Mouse (Mus musculus) testis, adult 2 months (tissue): ENCODE measurements around the gene Ccdc33.

Experiments used
- CTCF ChIP-seq: fragments of 200-500 bp; IDR thresholded peaks from 2 replicates; pipeline ENCODE4 v1.5.1; 2012; ENCODE audit warnings: low read depth, mild to moderate bottlenecking, inconsistent platforms, low read length, moderate library complexity; ENCODE audit not compliant: control insufficient read depth, insufficient read depth, insufficient replicate concordance
- POLR2A ChIP-seq: fragments of 200-500 bp; IDR thresholded peaks from 2 replicates; pipeline ENCODE4 v1.6.1; 2012; ENCODE audit warnings: low read depth, mild to moderate bottlenecking, inconsistent platforms, low read length, moderate library complexity; ENCODE audit not compliant: control insufficient read depth

DNA sequence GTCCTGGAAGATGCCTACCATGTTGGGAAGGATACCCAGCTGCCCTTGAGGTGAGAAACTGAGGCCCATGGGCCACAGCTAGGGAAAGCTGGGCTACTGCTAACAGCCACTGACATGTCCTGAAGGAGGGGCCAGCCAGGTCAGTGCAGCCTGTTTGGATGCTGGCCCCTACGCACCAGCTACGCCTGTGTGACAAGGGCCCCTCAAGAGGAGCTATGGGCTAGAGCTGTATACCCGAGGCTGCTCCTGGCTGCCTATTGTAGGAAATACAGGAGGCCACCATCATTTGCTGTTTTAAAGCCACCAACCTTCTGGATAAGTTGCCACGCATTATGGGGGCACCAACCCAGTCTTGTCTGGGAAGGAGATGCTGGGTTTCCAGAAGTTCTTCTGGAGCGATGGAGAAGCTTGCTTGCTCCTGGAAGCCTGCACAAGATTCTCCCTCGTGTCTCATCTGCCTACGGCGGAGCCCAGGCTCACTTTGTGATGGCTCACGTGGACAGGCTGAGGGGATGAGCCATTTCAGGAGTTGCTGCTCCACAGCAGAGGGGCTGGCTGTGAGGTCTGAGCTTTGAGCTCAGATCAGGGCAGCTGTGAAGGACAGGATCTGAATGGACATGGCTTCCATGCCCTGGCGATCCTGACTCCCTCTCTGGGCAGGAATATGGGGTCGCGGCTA, 110.1 kb downstream of the Ccdc33 start:
- TF ChIP-seq CTCF (no peak), POLR2A (0 out of 2 replicates have a peak, but pooled peaks have one; percentile 18)
